Mouse (Mus musculus) Patski (cell line): ENCODE data around the gene Scarb1. TPM values are rescaled to one million over a fixed set of nuclear protein-coding genes. Genes with fewer than 3 reads are reported as not detected.

Experiments used
- ATAC-seq: fragments of 100-300 bp; one replicate; pipeline ENCODE4 v1.8.0; 2021
- CTCF ChIA-PET: fragments of 350-600 bp; sonication (Branson Sonifier 250); formaldehyde crosslinking; loops from one replicate; lab custom pipeline; 2022; ENCODE audit warnings: inconsistent platforms; lab: Charles Lee
- POLR2A ChIA-PET: fragments of 350-600 bp; sonication (Branson Sonifier 250); formaldehyde crosslinking; loops from one replicate; lab custom pipeline; 2022; ENCODE audit warnings: antibody characterized with exemption, inconsistent platforms; lab: Charles Lee
- DNase-seq: peaks from one replicate; pipeline ENCODE4 v3.0.0-alpha.2; 2011; ENCODE audit warnings: low read depth, low spot score
- H3K27me3 ChIP-seq: fragments of 371-371 bp; one replicate; pipeline ENCODE4 v1.5.1; 2021
- CTCF ChIP-seq: fragments of 100-300 bp; IDR thresholded peaks from one replicate; pipeline ENCODE4 v1.5.1; 2021
- in situ Hi-C: fragments of 300-500 bp; cut with MboI; formaldehyde crosslinking; loops from 3 replicates; pipeline ENCODE4 v1.11.1; 2018; ENCODE audit warnings: low pct_unique_long_range_greater_than_20kb, mixed read lengths
- polyA plus RNA-seq: library from polyadenylated mRNA; unstranded; gene quantifications from one replicate; pipeline ENCODE4 v1.2.3, GENCODE M21; 2021

Gene Scarb1
- polyA plus RNA-seq, 1 experiment from 2014 or later: 59.7 TPM

DNA sequence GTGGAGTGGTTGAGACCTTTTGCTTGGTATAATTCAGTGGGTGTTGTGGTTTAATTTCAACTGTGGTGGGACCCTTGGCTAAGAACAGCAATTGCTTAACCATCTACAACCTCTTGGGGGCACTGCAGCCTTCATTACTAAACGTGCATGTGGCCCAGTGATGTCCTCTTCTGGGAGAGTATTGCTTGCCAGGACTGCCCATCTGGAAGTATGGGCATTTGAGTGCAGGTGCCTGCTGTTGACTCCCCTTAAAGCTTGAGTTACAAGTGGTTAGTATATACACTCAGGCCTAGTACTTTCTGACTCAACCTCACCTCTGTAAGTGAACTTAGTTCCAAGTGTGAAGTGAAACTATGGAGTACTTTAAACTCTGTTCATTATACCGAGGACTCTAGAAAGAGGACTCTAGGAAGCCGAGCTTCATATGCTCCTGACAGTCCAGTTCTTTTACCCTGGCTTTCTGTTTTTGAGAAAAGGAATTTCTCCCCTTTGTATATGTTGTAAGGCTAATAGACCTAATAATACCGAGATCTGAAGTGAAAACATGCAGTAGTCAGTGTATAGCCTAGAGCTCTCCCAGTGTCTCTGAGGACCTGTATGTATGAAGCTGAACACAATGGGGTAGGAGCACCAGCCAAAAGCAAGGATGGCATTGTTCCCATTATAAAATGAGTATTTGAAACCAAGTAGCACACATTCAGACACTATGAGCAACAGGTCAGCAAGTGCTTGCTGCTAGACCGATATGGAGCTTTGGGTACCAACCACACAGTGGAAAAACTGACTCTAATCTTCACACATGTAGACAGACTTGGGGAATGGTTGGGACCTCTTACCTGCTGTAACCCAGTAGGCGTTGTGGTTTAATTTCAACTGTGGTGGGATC, 42.0 kb upstream of the Scarb1 start:
- CTCF ChIA-PET: interaction anchor here (1.0 to 4.4 kb wide), 9 partner anchors 11 to 105 kb away, joined by 3 to 36 read pairs (median 6); no protein-coding TSS in a partner anchor
- no peaks in the 10 kb centered on the region for H3K27me3 ChIP-seq
- ATAC-seq (peak; percentile 56), DNase-seq (no peak)
- in situ Hi-C loops: no loop called here
- TF ChIP-seq CTCF: peak; percentile 89
- POLR2A ChIA-PET: interaction anchor here (0.6 to 4.0 kb wide), 5 partner anchors 10 to 106 kb away, joined by 3 to 32 read pairs (median 6); partner anchors contain the start of gene Bri3bp

DNA sequence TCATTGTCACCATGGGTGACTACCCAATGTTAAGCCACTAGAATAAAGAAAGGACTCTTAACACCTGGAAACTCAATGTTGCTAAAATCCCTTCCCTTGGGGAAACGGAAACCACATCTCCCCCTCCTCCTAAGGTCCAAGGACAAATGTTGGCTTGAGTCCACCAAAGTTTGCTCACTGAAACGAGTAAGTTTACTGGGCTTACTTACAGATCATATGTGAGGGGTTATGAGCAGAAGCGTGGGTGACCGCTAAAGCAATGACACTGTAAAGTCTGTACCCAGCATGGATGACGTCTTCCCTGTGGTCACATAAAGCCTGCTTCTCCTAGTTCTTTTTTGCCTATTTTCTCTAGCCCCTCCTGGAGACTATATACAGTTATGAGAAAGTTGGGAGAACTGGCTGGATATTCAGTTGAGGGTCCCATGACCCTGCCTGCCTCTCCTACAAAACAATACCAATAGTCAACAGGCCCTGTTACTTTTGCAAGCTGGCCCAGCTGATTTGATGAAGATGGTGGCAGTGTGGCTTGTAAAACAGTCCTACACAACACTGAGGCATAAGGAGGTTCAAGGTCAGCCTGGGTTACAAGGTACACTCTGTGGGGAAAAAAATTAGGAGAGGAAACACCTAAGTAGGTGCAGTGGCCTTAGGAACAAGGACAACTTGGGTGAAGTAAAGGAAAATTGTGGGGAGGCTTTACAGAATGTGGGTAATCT, 41.2 kb upstream of the Scarb1 start:
- CTCF ChIA-PET: interaction anchor here (0.8 to 4.4 kb wide), 7 partner anchors 10 to 106 kb away, joined by 3 to 36 read pairs (median 6); no protein-coding TSS in a partner anchor
- in situ Hi-C loops: no loop called here
- H3K27me3 ChIP-seq: no peaks in the 10 kb centered on the region

DNA sequence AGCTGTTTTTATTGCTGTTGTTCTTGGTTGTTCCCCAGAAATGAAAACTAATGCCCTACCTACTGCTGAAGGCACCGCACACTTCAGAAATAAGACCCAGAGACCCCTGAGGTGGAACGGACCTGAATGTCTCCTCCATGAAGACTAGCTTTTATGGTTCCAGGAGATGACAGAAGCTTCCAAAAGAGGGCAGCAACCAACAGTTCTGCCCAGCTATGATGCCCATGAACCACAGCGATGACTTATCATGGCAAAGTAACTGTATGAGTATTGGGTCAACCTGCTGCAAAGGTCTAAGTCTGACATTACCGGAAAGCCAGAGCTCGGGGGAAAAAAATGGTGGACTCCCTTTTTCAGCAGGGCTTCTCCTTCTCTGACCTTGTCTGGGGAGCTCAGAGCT, 38.0 kb upstream of the Scarb1 start:
- ATAC-seq (no peak), DNase-seq (no peak)
- H3K27me3 ChIP-seq: no peaks in the 10 kb centered on the region
- POLR2A ChIA-PET: no interaction called here
- TF ChIP-seq CTCF: peak; percentile 58
- CTCF ChIA-PET: interaction anchor here (1.2 to 4.3 kb wide), 4 partner anchors 10 to 79 kb away, joined by 4 to 36 read pairs (median 6); no protein-coding TSS in a partner anchor
- in situ Hi-C loops: no loop called here

More for the DNA sequence above, 41.2 kb upstream of the Scarb1 start:
- POLR2A ChIA-PET: interaction anchor here (2.6 to 4.0 kb wide), 2 partner anchors 11 to 24 kb away, joined by 11 to 32 read pairs; no protein-coding TSS in a partner anchor
- no peak for TF ChIP-seq CTCF
- ATAC-seq (no peak), DNase-seq (no peak)

DNA sequence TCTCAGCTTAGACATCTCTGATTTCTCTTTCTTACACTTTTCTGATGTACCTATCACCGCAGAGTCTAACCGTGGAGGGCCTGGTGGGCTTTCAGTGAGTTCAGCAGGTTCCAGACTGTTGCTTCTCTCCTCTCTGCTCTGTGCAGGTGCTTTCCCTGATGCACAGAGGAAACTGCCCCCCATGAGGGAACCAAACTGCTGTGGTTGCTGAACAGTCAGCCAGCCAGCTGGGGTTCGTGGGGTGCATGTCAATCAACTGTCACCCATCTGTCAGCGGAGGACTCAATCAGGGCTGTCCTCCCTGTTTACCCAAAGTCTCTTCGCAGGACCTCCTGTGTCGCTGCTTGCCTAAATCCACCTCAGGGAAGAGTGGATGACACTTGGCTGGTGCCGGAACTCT, 36.3 kb upstream of the Scarb1 start:
- in situ Hi-C loops: no loop called here
- no peak for ATAC-seq
- no peaks in the 10 kb centered on the region for H3K27me3 ChIP-seq
- ChIA-PET CTCF (interaction anchor here (1.3 kb wide), 2 partner anchors 9 to 111 kb away, joined by 3 to 4 read pairs; no protein-coding TSS in a partner anchor), POLR2A (no interaction called here)
- no peak for DNase-seq
- TF ChIP-seq CTCF: no peak

DNA sequence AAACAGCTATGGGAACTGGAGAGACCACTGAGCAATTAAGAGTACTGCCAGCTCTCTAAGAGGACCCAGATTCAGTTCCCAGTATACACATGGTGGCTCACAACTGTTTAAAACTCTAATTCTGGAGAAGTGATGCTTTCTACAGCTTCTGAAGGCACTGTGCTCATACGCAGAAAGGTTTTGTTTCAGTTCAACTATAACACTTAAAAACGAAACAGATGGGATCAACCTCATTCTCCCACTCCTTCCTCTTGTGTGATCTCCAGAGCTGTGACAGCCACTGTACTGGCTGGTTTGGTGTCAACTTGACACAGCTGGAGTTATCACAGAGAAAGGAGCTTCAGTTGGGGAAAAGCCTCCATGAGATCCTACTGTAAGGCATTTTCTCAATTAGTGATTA, 35.0 kb upstream of the Scarb1 start:
- no peak for DNase-seq
- no peak for TF ChIP-seq CTCF
- ChIA-PET CTCF (interaction anchor here (0.7 to 1.8 kb wide), 4 partner anchors 19 to 467 kb away, joined by 3 to 4 read pairs (median 4); no protein-coding TSS in a partner anchor), POLR2A (no interaction called here)
- no peaks in the 10 kb centered on the region for H3K27me3 ChIP-seq
- in situ Hi-C loops: no loop called here
- no peak for ATAC-seq

DNA sequence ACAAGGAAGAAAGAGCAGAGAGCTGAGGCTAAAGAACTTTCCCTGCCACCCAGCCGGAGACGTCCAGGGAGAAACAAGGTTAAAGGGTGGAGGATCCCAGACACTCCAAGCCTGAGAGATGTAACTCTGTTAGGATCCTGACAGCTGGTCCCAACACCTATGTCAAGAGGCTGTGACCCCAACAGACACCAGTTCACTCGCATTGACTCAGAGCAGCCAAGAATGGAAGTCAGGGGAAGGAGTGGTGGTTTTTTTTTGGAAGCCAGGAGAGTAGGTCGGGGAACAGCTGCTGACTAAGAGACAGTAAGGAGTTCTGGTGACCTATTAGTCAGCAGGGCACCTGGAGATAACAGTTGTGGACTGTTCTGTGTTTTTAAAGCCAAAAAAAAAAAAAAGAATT, 31.1 kb upstream of the Scarb1 start:
- H3K27me3 ChIP-seq: no peaks in the 10 kb centered on the region
- in situ Hi-C loops: no loop called here

DNA sequence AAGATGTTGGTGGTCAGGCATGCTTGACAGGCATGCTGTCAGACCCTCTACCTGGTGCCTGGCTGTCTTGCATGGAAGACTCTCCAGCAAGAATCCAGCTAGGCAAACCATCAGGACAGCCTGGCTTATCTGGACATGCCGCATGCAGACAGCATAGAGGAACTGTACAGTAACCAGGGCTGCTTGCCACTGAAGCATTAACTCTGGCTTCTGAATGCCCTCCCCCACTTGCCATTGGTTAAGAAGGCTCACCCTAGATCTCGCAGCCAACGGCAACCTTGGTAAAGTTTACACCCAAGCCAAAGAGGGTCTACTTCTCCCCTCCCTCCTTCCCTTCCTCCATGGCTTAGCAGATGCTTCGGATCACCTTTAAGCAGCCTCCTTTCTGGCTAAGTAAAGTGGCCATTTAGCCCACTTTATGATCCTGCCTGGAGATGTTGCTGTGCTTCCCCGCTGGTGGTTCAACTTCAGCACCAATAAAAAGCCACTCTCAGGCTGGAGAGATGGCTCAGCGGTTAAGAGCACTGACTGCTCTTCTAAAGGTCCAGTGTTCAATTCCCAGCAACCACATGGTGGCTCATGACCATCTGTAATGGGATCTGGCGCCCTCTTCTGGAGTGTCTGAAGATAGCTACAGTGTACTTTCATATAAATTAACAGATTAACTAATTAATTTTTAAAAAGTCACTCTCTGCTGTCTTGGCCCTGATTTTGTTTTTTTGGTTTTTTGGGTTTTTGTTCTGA, 30.2 kb upstream of the Scarb1 start:
- CTCF ChIA-PET: interaction anchor here (1.0 to 4.7 kb wide), 3 partner anchors 9 to 100 kb away, joined by 3 to 36 read pairs (median 4); no protein-coding TSS in a partner anchor
- in situ Hi-C loops: no loop called here
- peak; percentile 61 for TF ChIP-seq CTCF
- POLR2A ChIA-PET: no interaction called here
- ATAC-seq (no peak), DNase-seq (no peak)
- no peaks in the 10 kb centered on the region for H3K27me3 ChIP-seq

More for the DNA sequence above, 31.1 kb upstream of the Scarb1 start:
- ATAC-seq (no peak), DNase-seq (no peak)
- CTCF ChIA-PET: interaction anchor here (0.7 to 1.8 kb wide), 4 partner anchors 10 to 101 kb away, joined by 3 to 6 read pairs (median 4); no protein-coding TSS in a partner anchor
- TF ChIP-seq CTCF: no peak
- POLR2A ChIA-PET: interaction anchor here (0.7 kb wide), 1 partner anchor 14 kb away, joined by 3 read pairs; no protein-coding TSS in a partner anchor

DNA sequence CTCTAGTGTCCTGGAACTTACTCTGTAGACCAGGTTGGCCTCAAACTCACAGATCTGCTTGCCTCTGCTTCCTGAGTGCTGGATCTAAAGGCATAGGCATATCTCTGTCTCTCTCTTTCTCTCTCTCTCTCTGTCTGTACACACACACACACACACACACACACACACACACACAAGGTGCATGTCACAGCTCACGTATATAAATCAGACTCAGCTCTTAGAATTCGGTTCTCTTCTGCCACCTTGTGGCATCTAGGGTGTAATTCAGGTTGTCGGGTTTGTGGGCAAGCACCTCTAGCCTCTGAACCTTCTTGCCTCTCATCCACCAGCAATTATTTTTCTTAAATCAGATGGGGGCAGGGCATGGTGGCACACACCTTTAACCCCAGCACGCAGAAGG, 27.7 kb upstream of the Scarb1 start:
- in situ Hi-C loops: no loop called here
- CTCF ChIA-PET: interaction anchor here (0.6 to 4.7 kb wide), 20 partner anchors 9 to 473 kb away, joined by 3 to 36 read pairs (median 4); partner anchors contain the start of gene Scarb1
- DNase-seq (no peak), ATAC-seq (peak; percentile 17)
- no peaks in the 10 kb centered on the region for H3K27me3 ChIP-seq
- POLR2A ChIA-PET: interaction anchor here (1.5 kb wide), 1 partner anchor 95 kb away, joined by 7 read pairs; no protein-coding TSS in a partner anchor
- peak; percentile 84 for TF ChIP-seq CTCF

DNA sequence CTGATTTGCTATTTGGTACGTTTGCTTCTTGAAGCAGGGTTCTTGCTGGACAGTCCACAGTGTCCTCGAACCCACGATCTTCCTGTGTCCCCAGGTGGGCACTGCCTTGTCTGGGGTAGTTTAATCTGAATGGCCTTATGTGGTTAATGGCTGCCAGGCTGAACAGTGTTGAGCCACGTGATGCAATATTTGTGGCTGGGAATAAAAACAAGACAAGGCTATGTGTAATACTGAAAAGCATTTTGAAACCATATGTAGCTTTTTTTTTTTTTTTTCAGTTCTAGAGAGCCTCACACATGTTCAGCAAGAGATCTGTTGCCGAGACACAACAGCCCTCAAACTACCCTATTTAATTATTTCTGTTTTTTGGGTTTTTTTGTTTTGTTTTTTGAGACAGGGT, 27.3 kb upstream of the Scarb1 start:
- no peak for ATAC-seq
- no peak for TF ChIP-seq CTCF
- CTCF ChIA-PET: interaction anchor here (0.6 to 4.7 kb wide), 20 partner anchors 8 to 473 kb away, joined by 3 to 36 read pairs (median 4); partner anchors contain the start of gene Scarb1
- POLR2A ChIA-PET: interaction anchor here (1.5 kb wide), 1 partner anchor 95 kb away, joined by 7 read pairs; no protein-coding TSS in a partner anchor
- no peaks in the 10 kb centered on the region for H3K27me3 ChIP-seq
- in situ Hi-C loops: no loop called here
- no peak for DNase-seq
